Mouse (Mus musculus): ENCODE measurements around the gene Asgr1. TPM values are rescaled to one million over a fixed set of nuclear protein-coding genes. Genes with fewer than 3 reads are reported as not detected.
A peak's percentile ranks its signal among the peaks of the same experiment; 100 is the strongest.
"Not testable (repeated sequence)": the region's sequence is repeated elsewhere in the genome, so short reads cannot be mapped to it uniquely, and the experiment has no call there.

Gene Asgr1
- polyA plus RNA-seq, 1 experiment = 0.60 TPM

- Histone ChIP-seq H3K27ac (ENCODE audit: insufficient read depth, low read length) (no peak overlapping the region), H3K4me3 (ENCODE audit: insufficient read depth, low read length) (no peak overlapping the region), H3K4me1 (ENCODE audit: control insufficient read depth, insufficient read depth, low read length) (no peaks in the 10 kb centered on the region)
- TF ChIP-seq CTCF (IDR thresholded peaks at IDR 0.05; ENCODE audit: borderline replicate concordance, insufficient read depth, low read length) (no peak), POLR2A (IDR thresholded peaks at IDR 0.05; ENCODE audit: low read depth, low read length) (no peak)
Measured at GRCm38 (mm10) chr11:70053156-70053555, 729 bp upstream of the Asgr1 start.

GRCm38 (mm10) chr11:70055618-70056214 is 1.8 kb downstream of the Asgr1 start:
- H3K4me3 ChIP-seq (ENCODE audit: insufficient read depth, low read length) = no peak overlapping the region
- H3K27ac ChIP-seq (ENCODE audit: insufficient read depth, low read length) = no peak overlapping the region
- no peaks in the 10 kb centered on the region for H3K4me1 ChIP-seq (ENCODE audit: control insufficient read depth, insufficient read depth, low read length)
- peak; percentile 64 for TF ChIP-seq CTCF (IDR thresholded peaks at IDR 0.05; ENCODE audit: borderline replicate concordance, insufficient read depth, low read length)
- TF ChIP-seq POLR2A (IDR thresholded peaks at IDR 0.05; ENCODE audit: low read depth, low read length) = no peak

- Histone ChIP-seq H3K4me3 (ENCODE audit: insufficient read depth, low read length) (no peak overlapping the region), H3K4me1 (ENCODE audit: control insufficient read depth, insufficient read depth, low read length) (no peaks in the 10 kb centered on the region), H3K27ac (ENCODE audit: insufficient read depth, low read length) (no peak overlapping the region)
- no peak for TF ChIP-seq POLR2A (IDR thresholded peaks at IDR 0.05; ENCODE audit: low read depth, low read length)
- TF ChIP-seq CTCF (IDR thresholded peaks at IDR 0.05; ENCODE audit: borderline replicate concordance, insufficient read depth, low read length) = no peak
Measured at GRCm38 (mm10) chr11:70057805-70058204, 3.9 kb downstream of the Asgr1 start.

GRCm38 (mm10) chr11:70059930-70060329 is 6.0 kb downstream of the Asgr1 start:
- H3K27ac ChIP-seq (ENCODE audit: insufficient read depth, low read length) = no peak overlapping the region
- H3K4me3 ChIP-seq (ENCODE audit: insufficient read depth, low read length) = no peak overlapping the region
- H3K4me1 ChIP-seq (ENCODE audit: control insufficient read depth, insufficient read depth, low read length) = no peaks in the 10 kb centered on the region
- TF ChIP-seq POLR2A (IDR thresholded peaks at IDR 0.05; ENCODE audit: low read depth, low read length) = no peak
- no peak for TF ChIP-seq CTCF (IDR thresholded peaks at IDR 0.05; ENCODE audit: borderline replicate concordance, insufficient read depth, low read length)

GRCm38 (mm10) chr11:70063053-70063452 is 9.2 kb downstream of the Asgr1 start:
- TF ChIP-seq POLR2A (IDR thresholded peaks at IDR 0.05; ENCODE audit: low read depth, low read length) = no peak
- TF ChIP-seq CTCF (IDR thresholded peaks at IDR 0.05; ENCODE audit: borderline replicate concordance, insufficient read depth, low read length) = no peak
- H3K27ac ChIP-seq (ENCODE audit: insufficient read depth, low read length) = no peak overlapping the region
- H3K4me3 ChIP-seq (ENCODE audit: insufficient read depth, low read length) = no peak overlapping the region
- no peaks in the 10 kb centered on the region for H3K4me1 ChIP-seq (ENCODE audit: control insufficient read depth, insufficient read depth, low read length)

- Histone ChIP-seq H3K4me1 (ENCODE audit: control insufficient read depth, insufficient read depth, low read length) (no peaks in the 10 kb centered on the region), H3K27ac (ENCODE audit: insufficient read depth, low read length) (no peak overlapping the region), H3K4me3 (ENCODE audit: insufficient read depth, low read length) (no peak overlapping the region)
- no peak for TF ChIP-seq POLR2A (IDR thresholded peaks at IDR 0.05; ENCODE audit: low read depth, low read length)
- TF ChIP-seq CTCF (IDR thresholded peaks at IDR 0.05; ENCODE audit: borderline replicate concordance, insufficient read depth, low read length) = no peak
Measured at GRCm38 (mm10) chr11:70066701-70067100, 12.8 kb downstream of the Asgr1 start.

- Histone ChIP-seq H3K4me1 (ENCODE audit: control insufficient read depth, insufficient read depth, low read length) (no peaks in the 10 kb centered on the region), H3K4me3 (ENCODE audit: insufficient read depth, low read length) (no peak overlapping the region)
- TF ChIP-seq CTCF (IDR thresholded peaks at IDR 0.05; ENCODE audit: borderline replicate concordance, insufficient read depth, low read length) (no peak), POLR2A (IDR thresholded peaks at IDR 0.05; ENCODE audit: low read depth, low read length) (no peak)
Measured at GRCm38 (mm10) chr11:70068245-70068644, 14.4 kb downstream of the Asgr1 start.

GRCm38 (mm10) chr11:70070057-70070456 is 16.2 kb downstream of the Asgr1 start:
- Histone ChIP-seq H3K4me1 (ENCODE audit: control insufficient read depth, insufficient read depth, low read length) (no peaks in the 10 kb centered on the region), H3K4me3 (ENCODE audit: insufficient read depth, low read length) (no peak overlapping the region), H3K27ac (ENCODE audit: insufficient read depth, low read length) (no peak overlapping the region)
- TF ChIP-seq POLR2A (IDR thresholded peaks at IDR 0.05; ENCODE audit: low read depth, low read length) (no peak), CTCF (IDR thresholded peaks at IDR 0.05; ENCODE audit: borderline replicate concordance, insufficient read depth, low read length) (no peak)

More at GRCm38 (mm10) chr11:70068245-70068644, 14.4 kb downstream of the Asgr1 start:
- H3K27ac ChIP-seq (ENCODE audit: insufficient read depth, low read length) = no peak overlapping the region

GRCm38 (mm10) chr11:70070603-70071002 is 16.7 kb downstream of the Asgr1 start:
- not testable (repeated sequence) for H3K27ac ChIP-seq (ENCODE audit: insufficient read depth, low read length); H3K4me3 ChIP-seq (ENCODE audit: insufficient read depth, low read length); H3K4me1 ChIP-seq (ENCODE audit: control insufficient read depth, insufficient read depth, low read length)

GRCm38 (mm10) chr11:70074379-70075071 is 20.6 kb downstream of the Asgr1 start:
- no peaks in the 10 kb centered on the region for H3K4me1 ChIP-seq (ENCODE audit: control insufficient read depth, insufficient read depth, low read length)
- H3K27ac ChIP-seq (ENCODE audit: insufficient read depth, low read length) = no peak overlapping the region
- H3K4me3 ChIP-seq (ENCODE audit: insufficient read depth, low read length) = no peak overlapping the region
- TF ChIP-seq POLR2A (IDR thresholded peaks at IDR 0.05; ENCODE audit: low read depth, low read length) = no peak
- peak; percentile 94 for TF ChIP-seq CTCF (IDR thresholded peaks at IDR 0.05; ENCODE audit: borderline replicate concordance, insufficient read depth, low read length)

Measured in embryonic fibroblast, embryonic 13.5 days (primary cell).